Mouse (Mus musculus) heart, postnatal 25 days (tissue): ENCODE results near the gene Rock2. TPM values are rescaled to one million over a fixed set of nuclear protein-coding genes. Genes with fewer than 3 reads are reported as not detected.

Experiments
- DNase-seq: peaks from one replicate; pipeline ENCODE4 v3.0.0; 2022; ENCODE audit warnings: low spot score
- intact Hi-C: fragments of 180-260 bp; cut with DNase I; formaldehyde crosslinking; loops from one replicate; pipeline ENCODE4 v1.15.1; 2025
- total RNA-seq, 2 experiments: library from RNA; stranded (reverse); gene quantifications; 2 replicates each; pipeline ENCODE4 v1.2.3; 2021

The Rock2 gene
- total RNA-seq, 2 experiments from 2014 or later: 72.8 to 84.7 TPM

- intact Hi-C loops: loop anchor here (2.0 kb wide), 2 partner anchors 25 to 35 kb away; partner anchors contain the start of gene Rock2
Observed at GRCm38 (mm10) chr12:16869870-16870404, 24.8 kb upstream of the Rock2 start.

GRCm38 (mm10) chr12:16870405-16871068 lies 24.2 kb upstream of the Rock2 start:
- intact Hi-C loops: loop anchor here (2.0 kb wide), 2 partner anchors 24 to 36 kb away; partner anchors contain the start of gene Rock2
- peak; percentile 51 for DNase-seq

More at GRCm38 (mm10) chr12:16869870-16870404, 24.8 kb upstream of the Rock2 start:
- DNase-seq: no peak

GRCm38 (mm10) chr12:16872006-16872405 lies 22.7 kb upstream of the Rock2 start:
- intact Hi-C loops: no loop called here
- no peak for DNase-seq

- intact Hi-C loops: no loop called here
- DNase-seq: no peak
Observed at GRCm38 (mm10) chr12:16872926-16873464, 21.7 kb upstream of the Rock2 start.

DNA sequence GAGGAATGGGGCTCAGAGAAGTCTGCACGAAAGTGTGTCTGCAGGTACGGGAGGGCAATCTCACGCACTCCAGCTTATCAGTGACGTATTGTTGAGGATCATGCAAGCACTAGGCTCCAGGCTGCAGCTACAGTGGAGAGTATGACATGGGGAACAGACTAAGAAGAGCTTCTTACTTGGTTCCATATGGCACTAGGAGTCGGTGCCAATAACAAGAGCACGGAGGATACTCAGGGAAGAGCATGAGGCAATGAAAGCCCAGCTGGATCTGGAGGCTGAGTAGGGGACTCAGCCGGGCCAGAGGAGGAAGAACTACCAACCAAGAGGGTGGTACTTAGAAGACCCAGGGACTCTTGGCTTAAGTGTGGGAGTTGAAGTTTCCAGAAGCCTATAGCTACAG lies 21.1 kb upstream of the Rock2 start:
- DNase-seq: no peak
- intact Hi-C loops: no loop called here

GRCm38 (mm10) chr12:16874086-16874485 lies 20.6 kb upstream of the Rock2 start:
- DNase-seq: peak; percentile 33
- intact Hi-C loops: no loop called here

DNA sequence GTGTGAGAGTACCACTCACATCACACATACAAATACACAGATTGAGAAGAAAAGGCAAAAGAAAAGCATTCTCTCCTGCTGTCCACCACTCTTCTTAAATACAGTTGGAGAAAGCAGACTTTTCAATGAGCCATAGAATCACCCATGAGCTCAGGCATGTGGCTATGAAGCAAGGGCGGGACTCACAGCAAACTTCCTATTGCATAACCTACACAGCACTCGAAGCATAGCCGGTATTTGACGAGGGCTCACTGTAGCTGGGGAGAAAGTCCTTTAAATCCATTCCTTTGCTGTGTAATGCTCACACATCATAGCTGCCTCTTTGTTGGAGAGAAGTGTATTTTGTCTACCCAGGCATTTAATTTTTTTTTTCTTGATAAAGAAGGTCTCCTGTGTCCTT lies 19.4 kb upstream of the Rock2 start:
- DNase-seq: no peak
- intact Hi-C loops: no loop called here

- intact Hi-C loops: no loop called here
- DNase-seq: no peak
Observed at GRCm38 (mm10) chr12:16875678-16876077, 19.0 kb upstream of the Rock2 start.

DNA sequence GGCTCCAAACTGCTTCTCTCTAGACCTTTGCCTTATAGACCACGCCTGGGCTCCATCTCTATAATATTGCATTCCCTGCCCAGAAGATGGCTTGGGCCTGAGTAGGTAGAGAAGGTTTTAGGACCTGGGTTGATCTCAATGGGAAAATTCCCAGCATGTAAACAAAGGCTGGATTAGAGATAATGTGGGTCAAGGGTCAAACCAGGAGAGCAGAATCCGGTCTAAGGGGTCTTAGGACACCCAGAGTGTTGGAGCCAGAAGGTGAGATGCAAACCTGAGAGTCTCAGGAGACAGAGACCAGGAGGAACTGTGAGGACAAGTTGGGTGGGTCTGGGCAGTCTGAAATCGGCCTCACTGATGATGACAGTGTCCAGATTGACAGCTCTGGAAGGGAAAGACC lies 18.0 kb upstream of the Rock2 start:
- no peak for DNase-seq
- intact Hi-C loops: no loop called here

- intact Hi-C loops: no loop called here
Observed at GRCm38 (mm10) chr12:16877141-16877540, 17.6 kb upstream of the Rock2 start.

GRCm38 (mm10) chr12:16877679-16878078 lies 17.0 kb upstream of the Rock2 start:
- intact Hi-C loops: no loop called here
- no peak for DNase-seq

More at GRCm38 (mm10) chr12:16877141-16877540, 17.6 kb upstream of the Rock2 start:
- DNase-seq: no peak

DNA sequence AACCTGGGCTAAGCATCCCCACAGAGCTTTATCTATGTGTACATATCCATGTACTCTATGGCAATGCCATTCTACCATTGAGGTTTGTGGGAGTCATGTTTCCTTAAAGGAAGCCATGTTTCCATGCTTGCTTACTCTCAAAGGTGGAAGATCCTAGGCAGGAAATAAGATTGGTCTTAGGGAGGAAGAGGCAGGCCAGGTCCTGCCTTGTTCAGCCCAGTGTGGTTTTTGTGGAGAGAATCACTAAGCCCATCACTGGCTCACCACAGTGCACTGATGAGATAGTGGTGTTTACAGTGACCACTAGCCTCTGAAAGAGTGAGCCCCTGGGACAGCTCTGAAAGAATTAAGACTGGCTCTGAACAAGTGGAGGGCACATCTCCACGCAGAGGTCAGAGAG lies 15.3 kb upstream of the Rock2 start:
- no peak for DNase-seq
- intact Hi-C loops: no loop called here

DNA sequence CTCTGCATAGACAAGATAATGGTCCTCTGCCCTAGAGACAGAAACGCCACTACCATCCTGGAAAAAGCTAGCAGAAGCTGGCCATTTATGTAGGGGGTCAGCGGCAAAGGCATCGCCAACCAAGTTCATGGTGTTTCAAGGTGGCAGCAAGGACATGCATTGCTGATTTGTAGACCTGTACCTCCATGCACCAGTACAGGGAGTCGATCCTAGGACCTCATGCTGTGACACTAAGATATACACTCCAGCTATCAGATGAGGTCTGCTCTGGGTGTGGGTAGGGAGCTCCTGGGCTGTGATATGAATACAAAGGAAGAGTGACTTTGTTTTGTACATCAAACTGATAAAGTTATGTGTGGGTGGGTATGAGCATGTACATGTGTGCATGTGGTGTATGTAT lies 14.6 kb upstream of the Rock2 start:
- intact Hi-C loops: no loop called here
- no peak for DNase-seq

GRCm38 (mm10) chr12:16882442-16882841 lies 12.3 kb upstream of the Rock2 start:
- intact Hi-C loops: no loop called here
- no peak for DNase-seq

DNA sequence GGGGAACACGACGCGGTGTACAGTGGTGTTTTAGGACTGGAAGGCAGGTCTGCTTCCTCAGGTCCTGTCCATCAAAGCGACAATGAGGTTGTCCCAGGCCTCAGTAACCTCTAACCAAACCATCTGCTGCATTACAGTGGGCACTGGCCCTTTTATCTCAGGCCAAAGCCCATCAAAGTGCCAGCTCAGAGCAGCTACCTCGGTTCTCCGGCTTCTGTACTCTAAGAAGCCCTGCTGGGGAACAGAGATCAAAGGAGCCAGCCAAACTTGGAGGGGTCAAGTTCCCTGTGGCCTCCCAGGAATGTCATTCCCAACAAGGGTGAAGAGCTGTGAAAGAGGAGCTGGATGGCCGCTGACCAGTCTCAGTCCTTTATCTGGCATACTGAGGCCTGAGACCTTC lies 11.6 kb upstream of the Rock2 start:
- intact Hi-C loops: no loop called here

DNA sequence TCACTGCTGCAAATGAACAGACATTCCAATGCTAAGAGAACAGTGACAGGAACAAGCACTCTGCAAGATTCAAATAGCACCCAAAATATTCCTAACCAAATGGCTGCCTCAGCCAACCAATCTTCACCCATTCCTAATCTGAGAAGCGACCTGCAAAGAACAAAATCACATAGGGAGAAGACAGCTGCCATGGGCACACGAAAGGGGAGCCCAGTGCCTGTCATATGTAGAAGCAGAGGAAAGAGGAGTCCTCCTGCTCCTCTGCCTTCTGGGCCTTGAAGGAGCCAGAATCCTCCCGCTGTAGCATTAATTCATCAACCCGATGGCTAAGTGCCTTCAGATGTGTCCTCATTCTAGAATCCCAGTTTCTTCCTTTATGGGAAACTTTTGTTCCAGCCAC lies 10.2 kb upstream of the Rock2 start:
- intact Hi-C loops: no loop called here
- DNase-seq: no peak

More for the DNA sequence above, 11.6 kb upstream of the Rock2 start:
- DNase-seq: no peak

GRCm38 (mm10) chr12:16886354-16886753 lies 8.3 kb upstream of the Rock2 start:
- DNase-seq: no peak
- intact Hi-C loops: no loop called here

- no peak for DNase-seq
- intact Hi-C loops: loop anchor here (5.0 kb wide), 2 partner anchors 41 to 81 kb away; partner anchors contain the start of gene E2f6
Observed at GRCm38 (mm10) chr12:16893039-16893438, 1.7 kb upstream of the Rock2 start.

DNA sequence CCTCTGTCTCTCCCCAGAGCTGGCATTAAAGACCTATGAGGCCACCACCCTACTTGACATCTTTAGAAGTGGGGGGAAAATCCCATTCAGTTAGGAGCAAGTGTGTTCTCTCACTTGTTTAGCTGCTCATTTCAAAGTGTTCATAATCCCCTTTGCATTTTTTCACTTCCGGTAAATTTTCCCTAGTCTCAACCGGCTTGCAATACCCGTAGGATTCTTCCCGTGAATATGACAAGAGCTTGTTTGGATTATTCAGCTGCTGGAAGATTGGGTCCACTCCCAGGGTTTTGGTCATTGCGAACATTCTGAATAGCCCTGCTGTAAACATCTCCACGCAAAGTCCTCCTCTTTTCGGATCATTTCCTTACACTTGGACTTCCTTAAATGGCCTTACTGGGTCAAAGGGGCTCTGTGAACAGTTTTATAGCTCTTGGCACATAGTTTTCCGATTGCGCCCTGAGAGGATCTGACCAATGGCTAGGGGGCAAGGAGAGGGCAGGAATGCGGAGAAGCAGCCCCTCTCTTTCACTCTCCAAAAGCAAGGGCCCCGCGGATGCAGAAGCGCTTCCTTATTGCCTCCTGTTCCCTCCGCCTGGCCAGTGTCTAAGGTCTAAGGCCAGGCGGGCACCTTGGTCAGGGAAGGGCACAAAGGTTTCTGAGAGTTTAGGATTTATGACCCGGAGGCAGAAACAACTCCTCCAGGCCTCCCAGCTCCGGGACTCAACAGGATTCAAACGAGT lies 869 bp upstream of the Rock2 start:
- intact Hi-C loops: loop anchor here (2.0 to 5.0 kb wide), 4 partner anchors 23 to 82 kb away; partner anchors contain the start of gene E2f6
- DNase-seq: no peak

GRCm38 (mm10) chr12:16895221-16895928 lies 680 bp downstream of the Rock2 start:
- peak; percentile 48 for DNase-seq
- intact Hi-C loops: loop anchor here (2.0 to 5.0 kb wide), 3 partner anchors 25 to 67 kb away; no protein-coding TSS in a partner anchor
